Mouse (Mus musculus): ENCODE data around the gene Pom121l2.

Gene Pom121l2

DNA sequence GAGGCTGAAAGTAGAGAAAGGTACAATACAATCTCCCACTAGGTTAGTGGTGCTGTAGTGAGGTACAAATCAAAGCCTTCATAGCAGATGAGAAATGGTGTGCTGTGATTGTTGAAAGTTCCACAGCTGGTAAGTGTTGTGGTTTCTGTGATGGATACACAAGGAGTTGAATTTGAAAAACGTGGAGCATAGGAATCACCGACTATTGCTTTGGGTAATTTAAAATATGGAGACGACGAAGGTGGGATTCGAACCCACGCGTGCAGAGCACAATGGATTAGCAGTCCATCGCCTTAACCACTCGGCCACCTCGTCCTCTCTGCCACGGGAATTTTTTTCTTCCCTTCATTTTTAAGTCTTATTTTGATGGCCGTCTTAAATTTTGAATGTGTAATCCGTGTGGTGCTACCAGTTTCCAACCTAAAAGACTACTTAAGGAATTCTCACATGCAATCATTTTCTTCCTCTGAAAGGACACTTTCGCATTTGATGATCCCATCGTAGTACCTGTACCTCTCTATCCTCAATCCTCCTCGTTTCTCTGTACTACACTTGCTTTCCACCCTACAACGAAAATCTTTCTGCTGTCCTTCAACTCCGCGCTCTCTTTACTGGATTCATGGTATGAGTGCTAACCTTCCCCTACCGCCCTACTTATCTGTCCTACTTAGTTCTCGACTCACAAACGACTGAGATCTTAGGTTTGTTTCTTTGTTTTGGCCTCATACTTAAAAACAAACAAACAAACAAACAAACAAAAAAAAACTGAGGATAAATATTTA lies 13.2 kb downstream of the Pom121l2 start:
- no peak for DNase-seq (ENCODE audit: low read depth, low spot score)

DNA sequence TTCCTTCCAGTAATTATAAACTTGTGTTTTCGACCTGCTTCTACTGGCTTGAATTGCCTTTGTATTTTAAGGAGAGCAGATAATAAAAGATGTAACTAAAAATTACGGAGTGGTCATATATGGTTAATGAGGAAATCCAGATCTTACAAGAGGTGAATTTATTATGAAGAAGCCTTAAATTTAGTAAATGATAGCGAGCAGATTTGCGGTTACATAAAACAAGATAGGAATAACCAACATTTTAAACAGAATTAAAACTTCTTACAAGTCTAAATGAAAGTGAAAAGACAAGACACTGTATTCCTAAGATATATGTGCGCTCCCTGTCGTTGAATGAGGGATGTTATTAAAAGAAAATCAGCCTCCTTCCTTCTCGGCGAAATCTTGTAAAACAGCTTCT lies 13.9 kb downstream of the Pom121l2 start:
- no peak for DNase-seq (ENCODE audit: low read depth, low spot score)

GRCm38 (mm10) chr13:21995331-21995914 lies 14.4 kb downstream of the Pom121l2 start:
- no peak for DNase-seq (ENCODE audit: low read depth, low spot score)

DNA sequence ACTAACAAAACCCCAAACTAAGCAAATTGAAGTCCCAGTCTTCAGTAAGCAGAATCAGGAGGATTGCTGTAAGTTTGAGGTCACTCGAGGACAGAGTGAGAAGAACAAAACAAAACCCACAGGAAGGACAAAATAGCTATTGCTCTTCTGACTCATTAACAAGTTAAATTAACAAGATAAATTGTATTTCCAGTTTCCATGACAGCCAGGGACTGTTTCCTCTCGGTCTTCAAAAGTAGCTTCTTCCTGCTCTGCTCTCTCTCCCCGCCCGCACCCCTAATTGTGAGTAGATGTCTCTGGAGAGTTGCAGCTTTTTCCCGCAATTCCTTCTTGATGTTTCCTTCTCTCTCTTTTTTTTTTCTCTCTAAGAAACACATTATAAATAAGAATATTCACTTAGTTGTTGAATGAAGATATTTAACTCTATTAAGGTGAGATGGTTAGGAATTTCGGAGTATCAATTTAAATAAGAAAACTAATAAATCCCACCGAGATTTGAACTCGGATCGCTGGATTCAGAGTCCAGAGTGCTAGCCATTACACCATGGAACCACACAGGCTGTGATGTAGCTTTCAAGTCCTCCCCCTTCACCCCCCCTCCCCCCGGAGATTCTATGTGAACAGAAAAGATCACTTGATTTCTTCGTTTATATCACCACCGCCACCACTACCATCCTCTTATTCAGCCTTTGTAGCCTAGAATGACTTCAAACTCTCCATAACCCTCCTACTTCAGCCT lies 15.3 kb downstream of the Pom121l2 start:
- DNase-seq (ENCODE audit: low read depth, low spot score) = no peak

GRCm38 (mm10) chr13:21996840-21997185 lies 15.8 kb downstream of the Pom121l2 start:
- DNase-seq (ENCODE audit: low read depth, low spot score) = no peak

DNA sequence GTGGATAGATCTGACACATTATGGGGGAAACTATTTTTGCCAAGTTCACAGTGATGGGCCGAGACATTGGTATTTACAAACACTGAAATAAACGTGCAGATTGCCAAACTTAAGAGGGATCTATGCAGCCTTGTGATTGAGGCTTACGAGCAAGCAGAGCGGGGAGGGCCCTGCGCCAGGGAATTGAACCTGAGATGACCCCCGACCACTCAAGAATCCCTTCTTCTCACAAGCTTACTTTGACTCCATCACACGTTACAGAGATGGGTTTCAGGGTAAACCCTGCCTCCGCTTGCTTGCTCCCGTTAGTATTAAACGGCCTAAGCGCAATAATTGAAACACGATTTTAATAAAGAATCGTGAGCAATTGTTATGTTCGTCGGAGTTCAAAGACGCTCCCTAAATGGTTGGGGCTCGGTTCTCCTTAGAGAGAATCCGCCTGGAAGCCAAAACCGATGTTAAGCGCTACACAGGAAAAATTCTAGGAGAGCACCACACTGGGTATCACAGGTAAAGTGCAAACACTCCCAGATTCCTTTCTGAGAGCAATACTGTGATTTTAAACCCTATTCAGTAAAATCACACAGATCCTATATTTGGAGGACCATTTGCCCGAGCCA lies 16.3 kb downstream of the Pom121l2 start:
- no peak for DNase-seq (ENCODE audit: low read depth, low spot score)

GRCm38 (mm10) chr13:21997821-21998220 lies 16.8 kb downstream of the Pom121l2 start:
- DNase-seq (ENCODE audit: low read depth, low spot score) = no peak

DNA sequence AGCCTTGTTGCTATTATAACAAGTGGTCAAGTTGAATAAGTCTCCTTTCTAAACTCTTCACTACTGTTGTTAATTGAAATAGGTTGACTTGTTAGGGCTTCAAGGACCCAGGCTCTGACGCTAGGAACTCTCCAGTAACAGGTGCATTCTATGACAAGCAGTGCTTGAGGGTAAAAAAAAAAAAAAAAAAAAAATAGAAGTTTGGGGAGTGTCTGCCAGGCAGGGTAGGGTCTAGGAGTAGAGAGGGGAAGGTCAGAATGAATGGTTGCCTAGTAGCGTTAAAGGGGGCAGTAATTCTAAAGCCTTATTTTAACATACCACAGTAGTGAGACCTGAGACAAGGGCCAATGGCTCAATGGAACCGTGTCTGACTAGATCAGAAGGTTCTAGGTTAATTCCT lies 17.4 kb downstream of the Pom121l2 start:
- DNase-seq (ENCODE audit: low read depth, low spot score) = no peak

DNA sequence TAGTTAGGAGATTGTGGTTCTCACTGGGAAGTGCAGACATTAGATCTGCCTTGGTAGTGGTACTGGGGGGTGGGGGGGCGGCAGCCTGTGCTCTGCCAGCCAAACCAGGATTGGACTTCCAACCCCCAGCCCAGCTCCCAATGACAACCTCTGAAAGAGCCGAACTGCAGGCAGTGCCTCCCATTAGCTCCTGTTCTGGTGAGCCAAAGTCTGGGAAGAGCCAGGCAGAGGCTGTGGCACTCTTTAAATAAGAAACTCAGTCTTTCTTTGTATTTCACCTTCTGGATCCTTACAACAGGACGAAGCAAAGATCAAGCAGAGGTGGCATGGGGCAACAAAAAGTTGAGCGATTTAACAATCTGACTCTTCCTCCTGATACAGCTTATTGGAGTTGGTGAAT lies 18.2 kb downstream of the Pom121l2 start:
- DNase-seq (ENCODE audit: low read depth, low spot score) = no peak

GRCm38 (mm10) chr13:22001346-22001745 lies 20.4 kb downstream of the Pom121l2 start:
- no peak for DNase-seq (ENCODE audit: low read depth, low spot score)

DNA sequence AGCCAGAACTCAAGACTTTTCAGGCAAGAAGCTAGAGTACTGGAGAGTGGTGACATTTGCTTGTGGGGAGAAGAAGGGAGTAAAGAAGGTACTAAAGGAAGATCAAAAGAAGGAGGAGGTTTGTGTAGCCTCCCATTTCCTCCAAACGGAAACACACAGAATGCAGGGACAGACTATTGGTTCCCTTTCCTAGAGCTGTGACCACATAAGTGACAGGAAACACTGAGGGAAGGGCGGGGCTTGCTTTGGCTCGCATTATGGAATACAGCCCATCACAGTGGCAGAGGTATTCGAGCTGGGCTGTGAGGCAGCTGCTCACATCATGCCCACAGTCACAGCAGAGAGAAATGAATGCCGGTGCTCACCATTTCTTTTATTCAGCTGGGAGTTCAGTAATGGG lies 20.8 kb downstream of the Pom121l2 start:
- no peak for DNase-seq (ENCODE audit: low read depth, low spot score)

DNA sequence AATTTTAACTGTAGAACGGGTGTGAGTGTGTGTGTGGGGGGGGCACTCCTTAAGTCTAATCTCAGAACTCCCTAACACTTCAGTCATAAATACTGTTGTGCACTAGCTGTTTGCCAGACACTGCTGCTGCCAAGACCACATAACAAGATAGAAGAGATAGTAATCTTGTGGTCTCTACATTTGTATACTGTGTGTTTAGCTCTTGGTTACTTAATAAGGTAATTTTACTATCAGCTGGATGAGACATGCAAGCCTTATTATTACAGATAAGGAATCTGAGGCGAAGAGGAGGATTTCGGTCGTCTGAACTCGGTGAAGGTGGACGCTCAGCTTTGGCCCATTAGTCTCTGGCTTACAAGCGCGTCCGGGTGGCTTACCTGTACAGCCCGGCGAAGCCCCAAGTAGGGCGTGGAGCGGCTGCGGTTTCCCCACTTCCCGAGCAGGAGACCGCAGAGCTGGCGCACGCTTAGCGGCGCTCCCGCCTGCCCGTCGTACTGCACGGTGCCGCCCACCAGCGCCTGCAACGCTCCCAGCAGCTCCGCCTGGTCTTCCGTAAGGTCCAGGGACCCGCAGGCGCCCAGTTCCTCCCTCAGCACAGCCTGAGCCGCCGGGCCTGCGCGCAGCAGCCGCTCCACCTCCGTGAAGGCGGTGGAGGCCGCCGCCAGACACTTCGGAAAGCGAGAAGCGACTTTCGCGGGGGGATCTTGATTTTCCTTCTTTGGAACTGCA lies 24.8 kb downstream of the Pom121l2 start:
- no peak for DNase-seq (ENCODE audit: low read depth, low spot score)

DNA sequence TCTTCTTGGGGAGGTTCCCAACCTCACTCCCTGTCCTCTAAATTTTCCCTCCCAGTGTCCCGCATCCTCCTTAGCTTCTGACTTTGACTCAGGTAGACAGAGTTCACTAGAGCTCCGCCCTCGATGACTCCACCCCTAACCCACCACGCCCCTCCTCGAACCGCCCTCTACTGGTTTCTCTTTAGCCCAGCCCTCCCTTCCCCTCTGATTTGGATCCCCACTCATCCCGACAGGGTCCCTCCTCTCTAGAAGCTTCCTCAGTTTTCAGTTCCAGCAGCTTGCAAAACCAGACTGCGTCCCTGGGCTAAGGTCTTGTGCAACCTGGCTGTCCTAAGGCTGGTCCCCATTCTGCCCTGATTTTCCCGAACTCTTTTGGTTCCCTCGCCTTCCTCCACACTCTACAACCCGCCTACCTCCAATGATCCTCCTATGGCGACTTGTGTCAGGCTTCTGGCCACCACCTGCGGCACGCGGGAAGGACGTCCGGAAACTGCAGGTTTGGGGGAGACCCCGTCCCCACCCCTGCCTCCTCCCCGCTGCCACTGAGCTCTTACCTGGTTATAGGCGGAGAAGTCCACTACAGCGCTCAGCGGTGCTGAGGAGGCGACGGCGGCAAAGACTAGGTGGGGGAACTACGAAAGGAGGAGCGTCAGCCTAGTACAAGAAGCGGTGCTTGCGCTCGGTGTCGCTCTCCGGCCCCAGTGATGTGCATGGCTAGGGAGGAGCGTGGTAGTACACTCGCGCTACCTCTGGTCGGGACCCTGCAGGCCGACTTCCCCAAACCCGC lies 25.5 kb downstream of the Pom121l2 start:
- DNase-seq (ENCODE audit: low read depth, low spot score) = no peak

- DNase-seq (ENCODE audit: low read depth, low spot score) = no peak
Observed at GRCm38 (mm10) chr13:22007121-22007510, 26.1 kb downstream of the Pom121l2 start.

- no peak for DNase-seq (ENCODE audit: low read depth, low spot score)
Observed at GRCm38 (mm10) chr13:22007872-22008271, 26.9 kb downstream of the Pom121l2 start.

GRCm38 (mm10) chr13:22008707-22009106 lies 27.7 kb downstream of the Pom121l2 start:
- DNase-seq (ENCODE audit: low read depth, low spot score) = no peak

GRCm38 (mm10) chr13:22009642-22010041 lies 28.6 kb downstream of the Pom121l2 start, which contains the start of gene Prss16:
Gene Prss16 (minus strand): TSS chr13:22009742.
- no peak for DNase-seq (ENCODE audit: low read depth, low spot score)

- DNase-seq (ENCODE audit: low read depth, low spot score) = no peak
Observed at GRCm38 (mm10) chr13:22013716-22014115, 32.7 kb downstream of the Pom121l2 start.

GRCm38 (mm10) chr13:22014411-22014845 lies 33.4 kb downstream of the Pom121l2 start:
- no peak for DNase-seq (ENCODE audit: low read depth, low spot score)

Measured in retina, postnatal 7 days (tissue).